Mouse (Mus musculus) embryonic facial prominence, embryonic 11.5 days (tissue): ENCODE data around the gene Pla2g2e. TPM values are rescaled to one million over a fixed set of nuclear protein-coding genes. Genes with fewer than 3 reads are reported as not detected.

Source experiments
- ATAC-seq: fragments of 200-750 bp; cut with Nextera tagmentation; replicated peaks from 2 replicates; pipeline ENCODE4 v1.8.0; 2017; ENCODE audit warnings: low read depth; ENCODE audit not compliant: insufficient number of reproducible peaks, low FRiP score, low TSS enrichment
- DNase-seq: peaks from one replicate; pipeline ENCODE4 v3.0.0-alpha.2; 2015; ENCODE audit warnings: low spot score
- H3K27ac ChIP-seq: fragments of 300-500 bp; sonication (generic); replicated peaks from 2 replicates; pipeline ENCODE4 v1.5.1; 2014; ENCODE audit warnings: mild to moderate bottlenecking, low read depth, low read length, control low read depth
- H3K27me3 ChIP-seq: fragments of 300-500 bp; sonication (generic); 2 replicates; pipeline ENCODE4 v1.6.1; 2014; ENCODE audit warnings: mild to moderate bottlenecking, low read length, moderate library complexity, mixed read lengths; ENCODE audit not compliant: control insufficient read depth, insufficient read depth
- H3K36me3 ChIP-seq: fragments of 300-500 bp; sonication (generic); replicated peaks from 2 replicates; pipeline ENCODE4 v1.6.1; 2014; ENCODE audit warnings: low read depth, mild to moderate bottlenecking, low read length, moderate library complexity, mixed read lengths; ENCODE audit not compliant: control insufficient read depth, insufficient read depth
- H3K4me1 ChIP-seq: fragments of 300-500 bp; sonication (generic); 2 replicates; pipeline ENCODE4 v1.6.1; 2014; ENCODE audit warnings: low read length, mixed read lengths; ENCODE audit not compliant: control insufficient read depth, insufficient read depth
- H3K4me2 ChIP-seq: fragments of 300-500 bp; sonication (generic); 2 replicates; pipeline ENCODE4 v1.6.1; 2014; ENCODE audit warnings: low read depth, mild to moderate bottlenecking, control low read depth, low read length, moderate library complexity
- H3K4me3 ChIP-seq: fragments of 300-500 bp; sonication (generic); 2 replicates; pipeline ENCODE4 v1.5.1; 2014; ENCODE audit warnings: low read depth, low read length, control low read depth
- H3K9ac ChIP-seq: fragments of 300-500 bp; sonication (generic); replicated peaks from 2 replicates; pipeline ENCODE4 v1.6.1; 2014; ENCODE audit warnings: mild to moderate bottlenecking, control low read depth, low read length
- H3K9me3 ChIP-seq: fragments of 300-500 bp; sonication (generic); replicated peaks from 2 replicates; pipeline ENCODE4 v1.6.1; 2016; ENCODE audit warnings: mild to moderate bottlenecking, low read length, inconsistent platforms, mixed read lengths; ENCODE audit not compliant: control insufficient read depth
- WGBS: fragments of 180-500 bp; shearing (Covaris S2); extraction: QIAGEN DNeasy Blood & Tissue Kit; methylation state at CpG from one replicate; pipeline ENCODE4 v1.1.7; 2014; 5-methylcytosine and 5-hydroxymethylcytosine counted together
- polyA plus RNA-seq: library from polyadenylated mRNA; unstranded; fragments of >200 nt; fragmentation: Nextera tagmentation; extraction: Ambion mirVana; gene quantifications from 2 replicates; pipeline ENCODE4 v1.2.1, GENCODE M21; 2014

Gene Pla2g2e
- polyA plus RNA-seq, 1 experiment from 2014 or later, result not detected

- no peak within 1 kb of the TSS for H3K27ac ChIP-seq
- no peaks in the 10 kb centered on the region for H3K9me3 ChIP-seq
- H3K4me3 ChIP-seq, result peak within 1 kb of the TSS; percentile 96
- WGBS, result under 1% methylated on average over 39 of the region's 39 CpGs
- H3K27me3 ChIP-seq, result no peaks in the 10 kb centered on the region
- H3K4me1 ChIP-seq, result no peaks in the 10 kb centered on the region; the same call in 1 of the 2 replicates
- peak; percentile 80 for ATAC-seq
- H3K9ac ChIP-seq, result peak within 1 kb of the TSS; percentile 88
- peak; percentile 96 for DNase-seq
- H3K36me3 ChIP-seq, result no peaks in the 10 kb centered on the region; the same call in 1 of the 2 replicates
- peak within 1 kb of the TSS; percentile 87 for H3K4me2 ChIP-seq
Observed at GRCm38 (mm10) chr4:138913797-138914196, 36.1 kb downstream of the Pla2g2e start, which contains the start of gene Otud3. Otud3 (minus strand) TSS chr4:138913945.

GRCm38 (mm10) chr4:138917282-138917681 is 39.5 kb downstream of the Pla2g2e start:
- WGBS, result 83% methylated on average over 9 of the region's 9 CpGs
- H3K9ac ChIP-seq, result no peak overlapping the region
- no peak for DNase-seq

GRCm38 (mm10) chr4:138921254-138922130 is 43.8 kb downstream of the Pla2g2e start:
- DNase-seq (no peak), ATAC-seq (no peak)
- Histone ChIP-seq H3K9me3 (no peaks in the 10 kb centered on the region), H3K36me3 (no peaks in the 10 kb centered on the region), H3K4me2 (peak overlapping the region; percentile 42), H3K27ac (no peak overlapping the region), H3K4me1 (no peaks in the 10 kb centered on the region), H3K4me3 (0 out of 2 replicates have a peak overlapping the region, but pooled peaks have one; percentile 17), H3K27me3 (no peaks in the 10 kb centered on the region), H3K9ac (no peak overlapping the region)
- 36% methylated on average over 20 of the region's 20 CpGs for WGBS

More at GRCm38 (mm10) chr4:138917282-138917681, 39.5 kb downstream of the Pla2g2e start:
- H3K4me3 ChIP-seq, result no peak overlapping the region
- ATAC-seq, result no peak
- H3K4me1 ChIP-seq, result no peaks in the 10 kb centered on the region; the same call in 1 of the 2 replicates
- H3K27me3 ChIP-seq, result no peaks in the 10 kb centered on the region
- H3K4me2 ChIP-seq, result no peak overlapping the region
- no peak overlapping the region for H3K27ac ChIP-seq
- H3K9me3 ChIP-seq, result no peaks in the 10 kb centered on the region
- no peaks in the 10 kb centered on the region for H3K36me3 ChIP-seq

GRCm38 (mm10) chr4:138922131-138922459 is 44.4 kb downstream of the Pla2g2e start:
- WGBS, result 2% methylated on average over 11 of the region's 11 CpGs

GRCm38 (mm10) chr4:138925561-138925960 is 47.8 kb downstream of the Pla2g2e start:
- no peak for DNase-seq
- no peak overlapping the region for H3K4me2 ChIP-seq
- H3K9me3 ChIP-seq, result no peaks in the 10 kb centered on the region
- no peaks in the 10 kb centered on the region for H3K27me3 ChIP-seq
- H3K4me3 ChIP-seq, result no peak overlapping the region
- ATAC-seq, result no peak
- H3K4me1 ChIP-seq, result no peaks in the 10 kb centered on the region
- H3K36me3 ChIP-seq, result no peaks in the 10 kb centered on the region
- WGBS, result 81% methylated on average over 2 of the region's 2 CpGs
- no peak overlapping the region for H3K27ac ChIP-seq
- no peak overlapping the region for H3K9ac ChIP-seq

More at GRCm38 (mm10) chr4:138922131-138922459, 44.4 kb downstream of the Pla2g2e start:
- no peak overlapping the region for H3K9ac ChIP-seq
- H3K36me3 ChIP-seq, result no peaks in the 10 kb centered on the region
- H3K27ac ChIP-seq, result no peak overlapping the region
- no peaks in the 10 kb centered on the region for H3K4me1 ChIP-seq
- ATAC-seq, result no peak
- DNase-seq, result peak; percentile 95
- 0 out of 2 replicates have a peak overlapping the region, but pooled peaks have one; percentile 17 for H3K4me3 ChIP-seq
- peak overlapping the region; percentile 42 for H3K4me2 ChIP-seq
- no peaks in the 10 kb centered on the region for H3K9me3 ChIP-seq
- no peaks in the 10 kb centered on the region for H3K27me3 ChIP-seq

Other genes with a start within 250 kb of the Pla2g2e start
- 0.11 and 0.24 TPM in 2 replicates for gene Vwa5b1, start 242.1 kb upstream of the Pla2g2e start, polyA plus RNA-seq
- 0.28 and 0.48 TPM in 2 replicates for gene Pla2g2c, start 153.2 kb upstream of the Pla2g2e start, polyA plus RNA-seq
- gene Ubxn10, start 140.8 kb upstream of the Pla2g2e start, polyA plus RNA-seq, result 1.1 and 1.4 TPM in 2 replicates
- gene Pla2g2f, start 120.3 kb upstream of the Pla2g2e start, polyA plus RNA-seq, result not detected in 2 replicates
- 0.43 and 1.1 TPM in 2 replicates for gene Pla2g2d, start 102.2 kb upstream of the Pla2g2e start, polyA plus RNA-seq
- gene Pla2g5, start 14.5 kb upstream of the Pla2g2e start, polyA plus RNA-seq, result 0.87 and 1.5 TPM in 2 replicates
- gene Gm13030, start 4.0 kb upstream of the Pla2g2e start, polyA plus RNA-seq, result not detected in 2 replicates
- gene Otud3, start 36.0 kb downstream of the Pla2g2e start, polyA plus RNA-seq, result 3.9 and 4.2 TPM in 2 replicates
- gene Rnf186, start 89.2 kb downstream of the Pla2g2e start, polyA plus RNA-seq, result not detected in 2 replicates
- 1.7 and 2.2 TPM in 2 replicates for gene Tmco4, start 94.9 kb downstream of the Pla2g2e start, polyA plus RNA-seq
- 0.49 and 0.56 TPM in 2 replicates for gene Htr6, start 197.6 kb downstream of the Pla2g2e start, polyA plus RNA-seq
- 91.6 and 106 TPM in 2 replicates for gene Nbl1, start 215.1 kb downstream of the Pla2g2e start, polyA plus RNA-seq